Mouse (Mus musculus) ES-Bruce4 (cell line): Measurements from ENCODE around the gene Lrrc15.

Source experiments
- CTCF ChIP-seq: IDR thresholded peaks from one replicate; pipeline ENCODE4 v1.8.1; 2011; ENCODE audit warnings: low read depth, low read length
- EP300 ChIP-seq: IDR thresholded peaks from 2 replicates; pipeline ENCODE4 v1.6.1; 2011; ENCODE audit warnings: low read depth, low read length; ENCODE audit not compliant: insufficient read depth
- POLR2A ChIP-seq: IDR thresholded peaks from one replicate; pipeline ENCODE4 v1.8.1; 2011; ENCODE audit warnings: low read length; ENCODE audit not compliant: insufficient read depth

DNA sequence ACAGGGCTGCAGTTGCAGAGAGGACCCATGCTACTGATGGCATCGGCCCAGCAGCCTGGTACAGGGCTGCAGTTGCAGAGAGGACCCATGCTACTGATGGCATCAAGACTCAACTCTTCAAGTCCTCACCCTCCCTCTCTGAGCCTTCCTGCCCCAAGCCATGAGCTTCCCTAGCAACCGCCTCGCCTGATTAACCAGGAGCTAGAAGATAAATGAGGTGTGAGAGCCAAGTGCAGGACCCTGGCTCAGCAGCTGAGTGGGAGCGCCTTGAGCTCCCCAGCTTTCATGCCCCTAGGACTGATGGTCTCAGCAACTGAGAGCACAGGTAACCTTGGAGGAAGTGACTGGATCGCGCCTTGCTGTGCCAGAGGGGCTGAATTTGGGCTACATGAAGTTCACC is 7.4 kb upstream of the Lrrc15 start:
- no peak for TF ChIP-seq CTCF
- TF ChIP-seq POLR2A, result no peak
- TF ChIP-seq EP300, result no peak
